Comparison of ENCODE assay signal across 13 mouse cellular contexts in genomic region chr2:180788843-180789242, GRCm38 (mm10). TPM values are rescaled to one million over a fixed set of nuclear protein-coding genes. Genes with fewer than 3 reads are reported as not detected.
DNase-seq lines count a peak whose midpoint lies in the region; ATAC-seq and TF ChIP-seq lines count a peak whose summit lies in the region.
"Had no signal": no experiment of that assay in that cellular context is flagged by ENCODE, and none has a peak within 500 bp of the region (broad histone marks: within the 10 kb centered on the region; RNA-seq: fewer than 3 reads in every experiment).

No protein-coding gene starts in this region.

- H3K4me3 ChIP-seq in heart, embryonic 14.5 days (ENCODE audit: control insufficient read depth in 1 of 2, insufficient read depth in 1 of 2, low read depth in 1 of 2, low read length in 2 of 2), result no peak overlapping the region
- H3K4me3 ChIP-seq in midbrain, postnatal 0 days (ENCODE audit: low read depth, low read length), result no peak overlapping the region
- H3K4me3 ChIP-seq: lung, embryonic 15.5 days; neural tube, embryonic 12.5 days had no signal

- peaks cover 21% of the 10 kb centered on the region for H3K27me3 ChIP-seq in heart, embryonic 14.5 days (ENCODE audit: control insufficient read depth, insufficient read depth, low read length)
- no peaks in the 10 kb centered on the region for H3K27me3 ChIP-seq in midbrain, postnatal 0 days (ENCODE audit: insufficient read depth, low read length)

- no peak for DNase-seq in frontal cortex, adult 2 months (ENCODE audit: extremely low spot score in 1 of 2, low spot score in 1 of 2)
- DNase-seq in left cerebral cortex, postnatal 10 days (ENCODE audit: extremely low spot score in 1 of 2, low spot score in 2 of 2), result peak; percentile 37 to 38
- DNase-seq in left cerebral cortex, postnatal 36 days (ENCODE audit: low spot score in 2 of 2), result no peak
- peak; percentile 75 for DNase-seq in midbrain, postnatal 0 days (ENCODE audit: low spot score)
- no peak for DNase-seq in thymus, postnatal 10 days (ENCODE audit: low spot score in 2 of 2)
- no peak for DNase-seq in lung, postnatal 25 days (ENCODE audit: low spot score)

- 0 out of 2 replicates have a peak overlapping the region, but pooled peaks have one; percentile 7 for H3K4me2 ChIP-seq in heart, embryonic 14.5 days (ENCODE audit: low read length)
- H3K4me2 ChIP-seq in midbrain, postnatal 0 days (ENCODE audit: low read depth, low read length, poor library complexity, severe bottlenecking), result peak overlapping the region; percentile 25
- H3K4me2 ChIP-seq: lung, embryonic 15.5 days; neural tube, embryonic 12.5 days had no signal

- no peaks in the 10 kb centered on the region for H3K9me3 ChIP-seq in heart, embryonic 14.5 days (ENCODE audit: control insufficient read depth, low read length)
- H3K9me3 ChIP-seq in midbrain, postnatal 0 days (ENCODE audit: low read length), result no peaks in the 10 kb centered on the region
- H3K9me3 ChIP-seq: lung, embryonic 15.5 days; neural tube, embryonic 12.5 days had no signal

- peak; percentile 17; the same call in 1 of the 2 replicates for TF ChIP-seq CTCF in midbrain, postnatal 0 days (IDR thresholded peaks at IDR 0.05)

- no peak overlapping the region for H3K27ac ChIP-seq in heart, embryonic 14.5 days (replicated peaks in 1 of 2; ENCODE audit: control insufficient read depth in 1 of 2, insufficient read depth in 1 of 2, low read depth in 2 of 2, low read length in 2 of 2)
- H3K27ac ChIP-seq in midbrain, postnatal 0 days (ENCODE audit: low read depth, low read length), result peak overlapping the region; percentile 49; the same call in 1 of the 2 replicates
- H3K27ac ChIP-seq: kidney, postnatal 0 days; lung, embryonic 15.5 days; neural tube, embryonic 12.5 days had no signal

- ATAC-seq in frontal cortex, adult (ENCODE audit: low TSS enrichment), result peak; percentile 67
- ATAC-seq in heart, embryonic 14.5 days (ENCODE audit: insufficient number of reproducible peaks, insufficient read depth, low FRiP score, low read depth), result no peak
- peak; percentile 47 for ATAC-seq in midbrain, postnatal 0 days (ENCODE audit: low FRiP score)

- peaks cover 7 to 11% of the 10 kb centered on the region in 2 experiments; a peak in 3 of 4 replicates for H3K4me1 ChIP-seq in heart, embryonic 14.5 days (ENCODE audit: control insufficient read depth in 2 of 2, insufficient read depth in 2 of 2, low read length in 2 of 2)
- H3K4me1 ChIP-seq in midbrain, postnatal 0 days (ENCODE audit: insufficient read depth, low read length), result peaks cover 4% of the 10 kb centered on the region
- H3K4me1 ChIP-seq: lung, embryonic 15.5 days; neural tube, embryonic 12.5 days had no signal

- no peaks in the 10 kb centered on the region for H3K36me3 ChIP-seq in heart, embryonic 14.5 days (ENCODE audit: control insufficient read depth, insufficient read depth, low read length)
- H3K36me3 ChIP-seq in midbrain, postnatal 0 days (ENCODE audit: insufficient read depth, low read length), result no peaks in the 10 kb centered on the region
- H3K36me3 ChIP-seq: lung, embryonic 15.5 days; neural tube, embryonic 12.5 days had no signal

- intact Hi-C loops in left cerebral cortex, postnatal 10 days (cut with DNase I), result no loop called here
- intact Hi-C loops in left cerebral cortex, postnatal 36 days (cut with DNase I), result loop anchor here (5.0 kb wide), 1 partner anchor 113 kb away; no protein-coding TSS in a partner anchor

- WGBS in heart, embryonic 14.5 days, result 12% methylated on average over 6 of the region's 7 CpGs
- WGBS in midbrain, postnatal 0 days, result 3% methylated on average over 7 of the region's 7 CpGs

- H3K9ac ChIP-seq in heart, embryonic 14.5 days (ENCODE audit: low read length), result no peak overlapping the region
- H3K9ac ChIP-seq in midbrain, postnatal 0 days (replicated peaks; ENCODE audit: low read length, poor library complexity, severe bottlenecking), result no peak overlapping the region
- H3K9ac ChIP-seq: lung, embryonic 15.5 days; neural tube, embryonic 12.5 days had no signal

RNA-seq across cellular contexts. Expression of gene Bhlhe23, which starts 12.1 kb away (rescaled TPM):
- polyA plus RNA-seq in frontal cortex, adult 2 months (2012; rRNA removed), result 0.04 and 0.08 TPM in 2 replicates
- under 1 TPM; 0.30 to 0.45 TPM for total RNA-seq in left cerebral cortex, postnatal 10 days (2021)
- under 1 TPM in 1 of 2 experiments, not detected in 1; 0.17 TPM for total RNA-seq in left cerebral cortex, postnatal 36 days (2021)
- not detected in 2 replicates for polyA plus RNA-seq in heart, embryonic 14.5 days (2014; fragmentation: Nextera tagmentation; extraction: Ambion mirVana)
- 7.6 and 7.9 TPM in 2 replicates for total RNA-seq in midbrain, postnatal 0 days (2014; rRNA removed)
- polyA plus RNA-seq in midbrain, postnatal 0 days (2015; fragmentation: Nextera tagmentation; extraction: Ambion mirVana), result 5.9 and 6.0 TPM in 2 replicates
- total RNA-seq: common myeloid progenitor, adult 5-6 weeks had no signal
- polyA plus RNA-seq: kidney, postnatal 0 days; lung, embryonic 15.5 days; stomach, embryonic 16.5 days had no signal

Comparison
In these comparisons a context has a peak if more than half of its experiments do, and no peak if none do; other contexts are left out.
1. DNase-seq: peak in left cerebral cortex, postnatal 10 days (2 of 2) and midbrain, postnatal 0 days (single experiment); none in frontal cortex, adult 2 months (0 of 2), left cerebral cortex, postnatal 36 days (0 of 2), thymus, postnatal 10 days (0 of 2) and lung, postnatal 25 days (single experiment).